11 mouse cellular contexts compared by ENCODE assay signal in the genomic region with DNA sequence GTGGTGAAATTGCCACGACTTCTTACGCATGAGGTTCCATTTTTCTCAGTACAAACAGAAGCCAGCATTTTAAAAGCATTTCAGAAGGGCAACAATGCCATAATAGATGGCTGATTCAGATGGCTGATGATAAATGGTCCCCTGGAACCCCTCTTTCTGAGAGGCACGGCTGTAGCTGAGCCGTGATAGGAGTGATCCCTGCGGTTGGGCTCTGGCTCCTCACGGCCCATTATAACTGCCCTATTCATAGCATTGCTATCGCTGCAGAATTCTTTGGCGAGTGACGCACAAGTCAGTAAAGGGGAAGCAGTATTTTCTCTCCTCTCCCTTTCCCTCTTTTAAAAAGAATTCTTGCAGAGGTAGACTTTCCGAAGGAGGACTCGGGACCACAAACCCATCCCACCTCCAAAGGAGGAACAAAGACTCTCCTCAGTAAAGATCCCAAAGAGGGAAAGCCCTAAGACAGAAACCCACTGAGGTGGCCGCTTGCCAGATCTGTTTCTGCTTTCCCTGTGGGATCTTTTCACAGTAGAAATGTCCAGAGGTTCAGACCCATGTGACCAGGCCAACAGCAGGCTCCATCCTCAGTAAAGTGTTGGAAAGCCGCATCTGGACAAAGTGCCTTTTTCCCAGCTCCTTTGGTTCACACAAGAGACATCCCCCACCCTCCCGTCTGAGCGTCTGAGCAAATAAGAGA.
DNase-seq lines count a peak whose midpoint lies in the region; ATAC-seq and TF ChIP-seq lines count a peak whose summit lies in the region.
"Had no signal": no experiment of that assay in that cellular context is flagged by ENCODE, and none has a peak within 500 bp of the region (broad histone marks: within the 10 kb centered on the region; RNA-seq: fewer than 3 reads in every experiment).

No protein-coding gene starts in this region.

- H3K27me3 ChIP-seq in limb, embryonic 13.5 days: no peaks in the 10 kb centered on the region
- H3K27me3 ChIP-seq in limb, embryonic 10.5 days (ENCODE audit: low read depth, poor library complexity, severe bottlenecking): no peaks in the 10 kb centered on the region
- H3K27me3 ChIP-seq in midbrain, embryonic 16.5 days (ENCODE audit: control insufficient read depth, insufficient read depth, low read depth, low read length): no peaks in the 10 kb centered on the region
- H3K27me3 ChIP-seq: megakaryocyte, embryonic 14.5 days had no signal

- ATAC-seq in limb, embryonic 13.5 days (ENCODE audit: low FRiP score, low read depth): no peak
- no peak for ATAC-seq in midbrain, embryonic 16.5 days
- ATAC-seq: intestine, postnatal 0 days had no signal

- no peaks in the 10 kb centered on the region for H3K9me3 ChIP-seq in limb, embryonic 13.5 days
- no peaks in the 10 kb centered on the region for H3K9me3 ChIP-seq in limb, embryonic 10.5 days (replicated peaks)
- H3K9me3 ChIP-seq in midbrain, embryonic 16.5 days (replicated peaks; ENCODE audit: control insufficient read depth, low read length, poor library complexity, severe bottlenecking): no peaks in the 10 kb centered on the region

- no peak overlapping the region for H3K4me2 ChIP-seq in limb, embryonic 13.5 days (replicated peaks)
- no peak overlapping the region for H3K4me2 ChIP-seq in midbrain, embryonic 16.5 days (ENCODE audit: low read length)

- WGBS in limb, embryonic 13.5 days: 86% methylated on average over 15 of the region's 15 CpGs
- 94% methylated on average over 15 of the region's 15 CpGs for WGBS in limb, embryonic 10.5 days
- whole genome bisulfite sequencing in midbrain, embryonic 16.5 days: 84% methylated on average over 15 of the region's 15 CpGs

- no peak for TF ChIP-seq POLR2A in embryonic fibroblast, embryonic 13.5 days (IDR thresholded peaks at IDR 0.05; ENCODE audit: low read depth, low read length)

- peaks cover 15% of the 10 kb centered on the region for H3K4me1 ChIP-seq in limb, embryonic 13.5 days
- H3K4me1 ChIP-seq in limb, embryonic 10.5 days: peaks cover 7% of the 10 kb centered on the region
- no peaks in the 10 kb centered on the region for H3K4me1 ChIP-seq in embryonic fibroblast, embryonic 13.5 days (ENCODE audit: control insufficient read depth, insufficient read depth, low read length)
- H3K4me1 ChIP-seq in midbrain, embryonic 16.5 days (ENCODE audit: control insufficient read depth, insufficient read depth, low read length): 0 out of 2 replicates have a peak, but pooled peaks cover 3% of the 10 kb centered on the region
- H3K4me1 ChIP-seq: megakaryocyte, embryonic 14.5 days had no signal

- no peak for TF ChIP-seq CTCF in embryonic fibroblast, embryonic 13.5 days (IDR thresholded peaks at IDR 0.05; ENCODE audit: borderline replicate concordance, insufficient read depth, low read length)

- H3K36me3 ChIP-seq in limb, embryonic 13.5 days: peaks cover 22% of the 10 kb centered on the region; the same call in 1 of the 2 replicates
- no peaks in the 10 kb centered on the region for H3K36me3 ChIP-seq in limb, embryonic 10.5 days
- no peaks in the 10 kb centered on the region for H3K36me3 ChIP-seq in midbrain, embryonic 16.5 days (ENCODE audit: control insufficient read depth, insufficient read depth, low read length)

- no peak for DNase-seq in limb, embryonic 10.5 days (ENCODE audit: low spot score)
- peak; percentile 58 for DNase-seq in heart, adult 8-10 months (ENCODE audit: low spot score)
- peak; percentile 70 for DNase-seq in heart, postnatal 4 days
- DNase-seq in cerebellum, adult 11-12 months: no peak
- DNase-seq: cerebellum, postnatal 14 days; thymus, postnatal 36 days had no signal

- peak overlapping the region; percentile 48; the same call in 1 of the 2 replicates for H3K27ac ChIP-seq in limb, embryonic 13.5 days
- no peak overlapping the region for H3K27ac ChIP-seq in limb, embryonic 10.5 days
- H3K27ac ChIP-seq in embryonic fibroblast, embryonic 13.5 days (ENCODE audit: insufficient read depth, low read length): peak overlapping the region; percentile 59
- no peak overlapping the region for H3K27ac ChIP-seq in midbrain, embryonic 16.5 days (ENCODE audit: low read length)

- H3K9ac ChIP-seq in limb, embryonic 13.5 days: no peak overlapping the region
- no peak overlapping the region for H3K9ac ChIP-seq in midbrain, embryonic 16.5 days (ENCODE audit: low read depth, low read length)

- H3K4me3 ChIP-seq in limb, embryonic 13.5 days: no peak overlapping the region
- H3K4me3 ChIP-seq in limb, embryonic 10.5 days: no peak overlapping the region
- H3K4me3 ChIP-seq in embryonic fibroblast, embryonic 13.5 days (ENCODE audit: insufficient read depth, low read length): no peak overlapping the region
- no peak overlapping the region for H3K4me3 ChIP-seq in midbrain, embryonic 16.5 days (ENCODE audit: low read depth, low read length)
- H3K4me3 ChIP-seq: megakaryocyte, embryonic 14.5 days had no signal

Comparison
In these comparisons a context has a peak if more than half of its experiments do, and no peak if none do; other contexts are left out.
1. H3K27ac ChIP-seq: peak in limb, embryonic 13.5 days (single experiment) and embryonic fibroblast, embryonic 13.5 days (single experiment); none in limb, embryonic 10.5 days (single experiment) and midbrain, embryonic 16.5 days (single experiment).
2. DNase-seq: peak in heart, adult 8-10 months (single experiment) and heart, postnatal 4 days (single experiment); none in limb, embryonic 10.5 days (single experiment) and cerebellum, adult 11-12 months (single experiment).